Mouse (Mus musculus) forebrain, postnatal 0 days (tissue): ENCODE measurements at regions not wholly inside any gene's neighbourhood (a gene's known extent, or its start where the extent isn't known, plus 50 kb on each side); places are given as distances from the start of the nearest gene placed in this dataset.
A peak's percentile ranks its signal among the peaks of the same experiment; 100 is the strongest.

Experiments used
- ATAC-seq: fragments of 200-750 bp; cut with Nextera tagmentation; 2 replicates; pipeline ENCODE4 v1.8.0; 2017; ENCODE audit warnings: mild to moderate bottlenecking, moderate library complexity
- DNase-seq: peaks from one replicate; pipeline ENCODE4 v3.0.0-alpha.2; 2015
- H3K27ac ChIP-seq: fragments of 300-500 bp; sonication (generic); 2 replicates; pipeline ENCODE4 v1.5.1; 2014; ENCODE audit warnings: low read depth, mild to moderate bottlenecking, antibody characterized with exemption, low read length, moderate library complexity, mixed read lengths
- H3K27me3 ChIP-seq: fragments of 300-500 bp; sonication (generic); 2 replicates; pipeline ENCODE4 v1.6.1; 2014; ENCODE audit warnings: mild to moderate bottlenecking, low read length, mixed read lengths; ENCODE audit not compliant: insufficient read depth
- H3K36me3 ChIP-seq: fragments of 300-500 bp; sonication (generic); 2 replicates; pipeline ENCODE4 v1.6.1; 2014; ENCODE audit warnings: mild to moderate bottlenecking, moderate library complexity; ENCODE audit not compliant: insufficient read depth
- H3K4me1 ChIP-seq: fragments of 300-500 bp; sonication (generic); 2 replicates; pipeline ENCODE4 v1.6.1; 2014; ENCODE audit warnings: antibody characterized with exemption; ENCODE audit not compliant: insufficient read depth
- H3K4me2 ChIP-seq: fragments of 300-500 bp; sonication (generic); 2 replicates; pipeline ENCODE4 v1.6.1; 2014; ENCODE audit warnings: low read depth, mild to moderate bottlenecking, moderate library complexity
- H3K4me3 ChIP-seq: fragments of 300-500 bp; sonication (generic); 2 replicates; pipeline ENCODE4 v1.5.1; 2014; ENCODE audit warnings: low read depth, low read length, mixed read lengths
- H3K9ac ChIP-seq: fragments of 300-500 bp; sonication (generic); 2 replicates; pipeline ENCODE4 v1.6.1; 2014; ENCODE audit warnings: mild to moderate bottlenecking
- H3K9me3 ChIP-seq: fragments of 300-500 bp; sonication (generic); 2 replicates; pipeline ENCODE4 v1.6.1; 2016; ENCODE audit warnings: low read length
- CTCF ChIP-seq: sonication (generic); IDR thresholded peaks from 2 replicates; pipeline ENCODE4 v1.5.1; 2016; ENCODE audit warnings: antibody characterized with exemption, control low read depth, low read depth
- WGBS: fragments of 180-500 bp; shearing (Covaris S2); extraction: QIAGEN DNeasy Blood & Tissue Kit; methylation state at CpG from one replicate; pipeline ENCODE4 v1.1.7; 2014; 5-methylcytosine and 5-hydroxymethylcytosine counted together

DNA sequence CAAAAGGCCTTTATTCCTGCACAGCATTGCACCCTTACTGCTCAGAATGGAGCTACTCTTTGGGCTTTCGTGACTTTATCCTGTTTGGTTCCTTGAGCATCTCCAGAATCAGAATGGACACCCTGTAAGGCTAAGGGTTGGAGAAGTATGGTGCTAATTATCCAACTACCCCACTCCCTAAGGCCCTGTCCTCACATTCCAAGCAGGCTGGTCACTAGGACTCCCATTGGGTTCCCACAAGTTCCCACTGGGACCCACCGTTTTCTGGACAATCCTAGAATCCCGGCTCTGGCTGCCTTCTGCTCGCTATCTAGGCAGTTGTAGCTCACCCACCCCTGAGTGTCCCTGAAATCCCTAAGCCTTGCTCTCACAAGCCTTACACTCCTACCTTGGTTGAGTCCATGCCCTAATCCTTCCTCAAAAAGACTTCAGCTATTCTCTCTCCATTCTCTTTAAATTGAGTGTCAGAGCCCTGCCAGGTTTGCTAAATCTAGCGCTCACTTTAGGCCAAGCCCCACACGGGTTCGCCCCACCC lies 146.1 kb downstream of the Efcab1 start:
- Histone ChIP-seq H3K4me1 (0 out of 2 replicates have a peak, but pooled peaks cover 2% of the 10 kb centered on the region), H3K9ac (no peak overlapping the region), H3K27ac (no peak overlapping the region), H3K4me2 (no peak overlapping the region), H3K27me3 (no peaks in the 10 kb centered on the region), H3K4me3 (no peak overlapping the region), H3K9me3 (no peaks in the 10 kb centered on the region), H3K36me3 (no peaks in the 10 kb centered on the region)
- no peak for ATAC-seq
- 21% methylated on average over 7 of the region's 7 CpGs for WGBS
- no peak for DNase-seq
- TF ChIP-seq CTCF, result no peak

DNA sequence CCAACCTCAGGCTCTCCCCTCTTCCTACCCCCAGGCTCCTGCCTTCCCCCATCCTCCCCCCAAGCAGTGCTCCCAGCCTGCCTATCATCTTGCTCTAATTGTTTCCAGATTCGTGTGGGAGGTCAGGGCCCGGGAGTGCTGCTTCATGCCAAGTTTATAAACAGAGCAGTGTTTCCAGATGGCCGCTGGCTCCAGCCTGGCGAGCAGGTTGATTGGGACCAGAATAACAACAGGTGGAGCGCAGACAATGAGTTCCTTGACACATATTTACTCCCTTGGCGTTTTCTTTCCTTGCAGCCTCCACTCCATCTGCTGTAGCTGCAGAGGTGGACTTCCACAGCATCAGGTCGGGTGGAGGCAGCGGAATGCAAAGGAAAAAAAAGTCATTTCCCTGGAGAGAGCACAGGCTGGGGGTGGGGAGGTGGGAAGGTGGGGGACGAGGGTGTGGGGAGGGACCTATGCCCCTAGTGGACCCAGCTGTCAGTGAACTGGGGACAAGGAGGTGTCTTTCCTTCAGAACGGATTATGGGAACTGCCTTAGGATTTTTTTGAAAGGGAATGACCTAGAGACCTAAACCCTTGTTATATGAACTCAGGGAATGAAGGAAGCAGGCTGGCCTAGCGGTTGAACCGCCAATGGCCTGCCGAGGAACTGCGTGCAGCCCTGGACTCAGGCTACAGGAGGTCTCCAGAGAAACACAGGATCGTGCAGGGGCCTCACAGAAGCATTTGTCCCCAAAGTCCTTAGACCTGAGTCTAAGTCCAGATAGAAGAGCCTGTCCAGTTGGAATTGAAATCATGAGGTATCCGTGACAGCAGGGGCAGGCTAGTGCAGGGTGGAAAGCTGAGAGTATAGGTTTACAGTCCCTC lies 146.8 kb downstream of the Efcab1 start:
- Histone ChIP-seq H3K4me3 (no peak overlapping the region), H3K27ac (no peak overlapping the region), H3K9me3 (no peaks in the 10 kb centered on the region), H3K27me3 (no peaks in the 10 kb centered on the region), H3K36me3 (no peaks in the 10 kb centered on the region), H3K4me2 (peak overlapping the region; percentile 2; the same call in 1 of the 2 replicates), H3K4me1 (0 out of 2 replicates have a peak, but pooled peaks cover 2% of the 10 kb centered on the region), H3K9ac (no peak overlapping the region)
- 6% methylated on average over 16 of the region's 16 CpGs for whole genome bisulfite sequencing
- DNase-seq, result peak; percentile 29
- peak; percentile 64 for ATAC-seq
- no peak for TF ChIP-seq CTCF

DNA sequence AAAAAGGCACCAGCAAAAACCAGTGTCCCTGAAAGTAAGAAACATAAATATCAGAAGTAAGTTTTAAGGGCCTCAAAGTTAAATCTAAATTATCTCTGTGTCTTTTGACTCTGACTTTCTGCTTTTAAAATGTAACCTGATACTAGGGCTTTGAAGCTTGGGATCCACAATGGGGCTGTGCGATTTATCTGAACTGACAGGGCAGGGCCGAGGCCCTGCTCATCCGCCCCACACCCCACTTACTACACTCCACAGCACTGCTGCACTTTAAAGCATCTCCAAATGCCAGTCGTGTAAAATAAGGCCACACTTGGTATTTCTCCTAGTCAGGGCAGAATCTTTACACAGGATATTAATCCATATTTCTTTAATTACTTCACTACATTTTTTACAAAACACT lies 147.4 kb downstream of the Efcab1 start:
- no peaks in the 10 kb centered on the region for H3K36me3 ChIP-seq
- no peaks in the 10 kb centered on the region for H3K27me3 ChIP-seq
- H3K9ac ChIP-seq, result no peak overlapping the region
- 0 out of 2 replicates have a peak, but pooled peaks cover 2% of the 10 kb centered on the region for H3K4me1 ChIP-seq
- no peaks in the 10 kb centered on the region for H3K9me3 ChIP-seq
- no peak for ATAC-seq
- H3K27ac ChIP-seq, result no peak overlapping the region
- no peak for DNase-seq
- TF ChIP-seq CTCF, result no peak
- WGBS, result 20% methylated on average over 4 of the region's 4 CpGs
- H3K4me2 ChIP-seq, result no peak overlapping the region
- H3K4me3 ChIP-seq, result no peak overlapping the region

DNA sequence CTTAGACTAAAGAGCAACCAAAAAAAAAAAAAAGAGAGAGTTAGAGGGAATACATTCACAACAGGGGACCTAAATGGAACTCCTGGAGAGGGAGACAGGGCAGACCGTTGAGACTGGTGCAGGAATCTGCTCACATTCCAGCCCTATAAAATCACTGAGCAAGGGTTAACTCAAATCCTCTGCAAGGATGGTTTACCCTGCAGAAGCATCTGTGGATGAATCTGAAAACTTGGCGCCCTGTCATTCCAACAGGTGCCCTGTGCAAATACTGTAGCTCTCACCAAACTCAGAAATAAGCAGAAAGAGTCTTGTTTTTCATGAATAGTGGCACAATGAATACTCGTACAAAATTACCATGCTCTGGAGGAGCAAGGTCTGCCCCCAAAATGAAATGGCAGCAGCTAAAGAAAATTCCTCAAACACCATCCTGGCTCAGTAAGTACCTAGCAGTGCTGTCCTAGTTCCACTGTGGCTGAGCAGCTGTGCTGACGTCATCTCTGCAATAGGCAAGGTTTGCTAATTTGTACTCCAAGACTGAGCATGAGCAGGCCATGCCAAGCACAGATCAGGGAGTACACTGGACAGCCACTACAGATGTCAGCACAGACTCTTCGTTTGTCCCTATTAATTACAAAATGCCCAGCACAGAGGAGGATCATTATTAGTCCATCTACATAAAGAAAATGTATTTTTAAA lies 148.0 kb downstream of the Efcab1 start:
- no peak for DNase-seq
- no peak overlapping the region for H3K4me2 ChIP-seq
- H3K27ac ChIP-seq, result no peak overlapping the region
- TF ChIP-seq CTCF, result no peak
- H3K9me3 ChIP-seq, result no peaks in the 10 kb centered on the region
- H3K36me3 ChIP-seq, result no peaks in the 10 kb centered on the region
- H3K27me3 ChIP-seq, result no peaks in the 10 kb centered on the region
- no peak for ATAC-seq
- H3K4me3 ChIP-seq, result no peak overlapping the region
- no peak overlapping the region for H3K9ac ChIP-seq
- 0 out of 2 replicates have a peak, but pooled peaks cover 2% of the 10 kb centered on the region for H3K4me1 ChIP-seq
- WGBS, result 32% methylated on average over 5 of the region's 5 CpGs

DNA sequence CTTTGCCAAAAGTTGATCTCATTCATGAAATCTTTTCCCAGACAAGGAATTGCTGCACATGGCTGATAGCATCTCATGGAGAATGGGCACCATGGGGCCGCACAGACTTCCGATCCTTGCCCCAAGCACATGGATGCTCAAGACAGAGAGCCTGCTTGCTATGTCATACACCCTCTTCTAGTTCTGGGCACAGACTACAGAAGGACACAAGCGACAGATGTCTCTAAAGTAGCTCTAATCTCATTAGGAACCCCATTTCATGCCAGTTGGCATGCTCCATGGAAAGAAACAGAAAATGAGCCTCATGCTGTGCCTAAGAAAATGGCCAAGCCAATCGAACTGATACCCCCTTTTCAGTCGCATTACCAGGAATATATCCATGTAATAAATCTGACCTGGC lies 149.3 kb downstream of the Efcab1 start:
- Histone ChIP-seq H3K27me3 (no peaks in the 10 kb centered on the region), H3K36me3 (no peaks in the 10 kb centered on the region), H3K4me3 (no peak overlapping the region), H3K27ac (no peak overlapping the region), H3K4me2 (no peak overlapping the region), H3K9ac (no peak overlapping the region), H3K4me1 (0 out of 2 replicates have a peak, but pooled peaks cover 2% of the 10 kb centered on the region), H3K9me3 (no peaks in the 10 kb centered on the region)
- TF ChIP-seq CTCF, result no peak
- DNase-seq, result peak; percentile 73
- WGBS, result 36% methylated on average over 5 of the region's 5 CpGs
- ATAC-seq, result peak; percentile 82

DNA sequence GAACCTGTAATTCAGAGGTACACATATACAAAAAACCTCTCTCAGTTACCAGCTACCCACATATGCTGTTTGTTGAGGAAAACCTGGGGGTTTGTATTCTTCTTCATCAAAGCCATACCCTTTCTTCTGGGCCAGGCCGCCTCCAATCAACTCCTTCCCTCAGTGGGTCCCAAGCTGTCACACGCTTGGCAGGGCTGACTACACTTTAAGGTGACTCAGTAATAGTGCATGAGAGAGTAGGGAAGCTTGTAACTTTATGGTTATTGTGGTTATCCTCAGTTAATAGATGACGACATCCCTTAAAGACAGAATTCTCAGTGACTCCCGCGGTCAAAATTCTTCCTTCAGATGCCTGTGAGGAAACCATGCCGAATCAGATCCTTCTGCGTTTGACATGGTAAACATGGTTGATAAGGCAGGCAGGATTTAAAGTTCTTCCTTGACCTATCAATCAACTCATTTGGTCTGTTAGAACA lies 164.1 kb downstream of the Efcab1 start:
- Histone ChIP-seq H3K27ac (no peak overlapping the region), H3K9me3 (no peaks in the 10 kb centered on the region), H3K27me3 (no peaks in the 10 kb centered on the region), H3K4me2 (no peak overlapping the region), H3K9ac (no peak overlapping the region), H3K36me3 (no peaks in the 10 kb centered on the region), H3K4me3 (no peak overlapping the region), H3K4me1 (no peaks in the 10 kb centered on the region)
- TF ChIP-seq CTCF, result no peak
- no peak for ATAC-seq
- WGBS, result 95% methylated on average over 7 of the region's 7 CpGs
- no peak for DNase-seq

DNA sequence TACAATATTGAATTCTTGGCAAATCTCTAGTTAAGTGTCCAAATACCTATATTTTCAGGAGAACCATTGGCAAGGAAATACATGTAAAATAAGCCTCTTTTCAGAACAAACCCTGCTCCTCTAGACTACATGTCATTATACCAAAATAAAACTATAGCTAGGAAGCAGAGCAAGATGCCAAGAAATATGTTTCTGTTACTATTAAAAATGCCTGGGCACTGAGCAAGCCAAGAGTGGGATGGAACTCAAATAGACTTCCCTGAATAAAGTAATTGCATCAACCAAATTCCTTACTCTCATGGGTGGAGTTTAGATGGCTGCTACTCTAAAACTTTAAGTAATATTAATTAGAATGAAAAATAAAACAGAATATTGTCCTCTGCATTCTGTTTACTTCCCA lies 168.0 kb downstream of the Efcab1 start:
- no peak for ATAC-seq
- Histone ChIP-seq H3K4me1 (no peaks in the 10 kb centered on the region), H3K27ac (no peak overlapping the region), H3K27me3 (no peaks in the 10 kb centered on the region), H3K9me3 (no peaks in the 10 kb centered on the region), H3K4me2 (no peak overlapping the region), H3K9ac (no peak overlapping the region), H3K36me3 (no peaks in the 10 kb centered on the region), H3K4me3 (no peak overlapping the region)
- DNase-seq, result no peak
- no peak for TF ChIP-seq CTCF
